Mouse (Mus musculus) urinary bladder, postnatal 25 days (tissue): ENCODE data around the gene Rbbp4.
A peak's percentile ranks its signal among the peaks of the same experiment; 100 is the strongest.

Source experiments
- DNase-seq: peaks from one replicate; pipeline ENCODE4 v3.0.0; 2022; ENCODE audit warnings: low spot score

Gene Rbbp4

DNA sequence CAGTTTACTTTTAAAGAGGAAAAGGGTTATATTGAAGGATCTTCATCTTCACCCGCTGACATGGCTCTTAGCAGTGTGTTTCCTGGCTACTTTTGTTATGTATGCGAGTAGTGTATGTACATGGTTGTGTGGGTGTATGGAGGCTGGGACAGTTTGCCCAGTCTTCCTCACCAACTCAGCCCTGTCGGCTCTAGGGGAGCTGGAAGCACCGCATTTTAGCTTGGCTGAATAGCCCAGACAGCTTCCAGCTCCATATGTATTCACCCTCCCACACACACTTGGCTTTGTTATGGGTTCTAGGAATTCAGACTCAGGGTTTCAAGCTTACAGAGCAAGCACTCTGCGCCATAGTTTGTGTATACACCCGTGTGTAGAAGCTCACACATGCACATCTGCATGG is 15.9 kb upstream of the Rbbp4 start:
- no peak for DNase-seq

DNA sequence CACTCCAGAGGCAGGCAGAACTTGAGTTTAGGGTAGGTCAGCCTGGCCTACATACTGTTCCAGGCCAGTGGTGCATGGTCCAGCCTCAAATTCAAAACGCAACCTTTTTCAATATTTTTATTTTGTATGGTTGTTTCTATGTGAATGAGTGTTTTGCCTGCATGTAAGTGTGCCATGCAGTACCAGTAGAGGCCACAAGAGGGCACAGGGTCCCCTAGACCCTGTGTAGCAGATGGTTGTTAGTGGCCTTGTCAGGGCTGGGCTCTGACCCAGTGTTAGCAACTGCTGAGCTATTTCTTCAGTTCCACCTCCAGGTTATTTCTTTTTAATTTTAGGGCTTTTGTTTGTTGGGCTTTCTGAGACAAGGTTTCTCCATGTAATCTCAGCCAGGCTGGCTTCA is 15.5 kb upstream of the Rbbp4 start:
- peak; percentile 69 for DNase-seq

DNA sequence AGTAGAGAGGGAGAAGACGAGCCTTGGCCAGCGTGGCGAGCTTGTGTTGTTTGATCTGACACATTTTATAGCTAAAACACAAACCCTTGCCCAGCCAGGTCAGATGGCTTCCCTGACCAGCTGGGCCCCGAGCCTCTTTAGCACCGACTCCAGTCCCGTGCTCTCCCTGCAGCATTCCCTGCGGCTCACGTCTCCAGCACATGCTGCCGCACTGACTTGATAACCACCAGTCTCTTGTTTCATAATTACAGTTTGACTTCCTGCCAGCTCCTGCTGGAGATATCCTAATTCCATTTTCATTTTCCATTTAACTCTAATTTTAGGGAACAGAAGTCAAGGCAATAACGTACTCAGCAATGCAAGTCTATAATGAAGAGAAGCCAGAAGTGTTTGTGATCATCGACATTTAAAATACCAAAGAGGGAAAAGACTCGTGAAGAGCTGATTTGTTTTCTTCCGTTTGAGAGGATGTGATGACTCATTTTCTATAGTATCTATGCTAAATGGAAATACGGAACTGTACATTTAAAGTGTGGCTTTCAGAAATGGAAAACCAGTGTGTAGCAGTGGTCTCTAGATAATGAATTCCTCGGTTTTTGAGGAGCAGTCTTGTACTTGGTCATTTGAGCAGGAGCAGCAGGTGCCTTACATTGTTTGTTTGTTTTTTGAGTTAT is 11.4 kb upstream of the Rbbp4 start:
- no peak for DNase-seq

- no peak for DNase-seq
These were observed 7.5 kb upstream of the Rbbp4 start for GRCm38 (mm10) chr4:129342705-129343104.

DNA sequence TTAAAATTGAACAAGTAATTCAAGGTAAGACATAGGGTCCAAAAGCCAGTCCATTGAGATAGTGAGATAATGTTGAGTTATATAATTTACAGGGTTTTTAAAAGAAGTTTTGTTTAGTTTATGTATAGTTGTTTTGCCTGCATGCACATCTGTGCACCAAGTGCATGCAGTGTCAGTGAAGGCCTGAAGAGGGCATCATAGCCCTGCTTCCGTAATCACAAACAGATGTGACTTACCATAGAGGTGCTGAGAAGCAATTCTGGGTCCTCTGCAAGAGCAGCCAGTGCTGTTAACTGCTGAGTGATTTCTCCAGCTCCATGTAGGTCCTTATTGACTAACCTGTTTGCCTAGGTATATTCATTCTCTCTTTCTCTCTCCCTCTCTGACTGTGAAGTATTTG is 6.7 kb upstream of the Rbbp4 start:
- no peak for DNase-seq

GRCm38 (mm10) chr4:129339743-129340142 is 4.6 kb upstream of the Rbbp4 start:
- DNase-seq, result no peak

GRCm38 (mm10) chr4:129336291-129336690 is 1.1 kb upstream of the Rbbp4 start:
- no peak for DNase-seq

DNA sequence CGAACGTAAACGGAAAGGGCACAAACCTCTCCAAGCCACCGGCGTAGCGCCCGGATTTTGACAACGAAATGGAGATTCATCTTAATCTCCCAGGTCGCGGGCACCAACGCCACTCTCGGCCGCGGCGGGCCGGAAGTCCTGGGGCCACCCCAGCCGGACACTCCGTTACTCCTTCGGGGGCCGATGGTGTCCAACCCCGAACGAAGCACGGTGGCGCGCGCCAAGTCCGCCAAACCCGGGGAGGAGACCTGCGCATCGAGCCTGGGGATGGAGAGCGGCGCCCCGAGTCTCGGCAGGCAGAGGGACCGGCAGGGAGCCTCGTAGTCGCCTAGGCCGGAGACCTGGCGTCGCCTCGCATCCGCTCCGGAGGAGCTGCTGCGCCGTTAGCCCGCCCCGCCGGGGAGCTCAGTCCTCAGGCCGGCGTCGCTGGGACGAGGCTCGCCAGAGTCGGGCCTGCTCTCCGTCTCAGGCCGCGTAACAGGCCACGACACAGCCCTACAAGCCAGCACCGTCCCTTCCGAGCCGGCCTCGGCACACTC is 424 bp downstream of the Rbbp4 start:
- peak; percentile 58 for DNase-seq

- DNase-seq, result no peak
These were observed 2.3 kb downstream of the Rbbp4 start for GRCm38 (mm10) chr4:129332846-129333245.

DNA sequence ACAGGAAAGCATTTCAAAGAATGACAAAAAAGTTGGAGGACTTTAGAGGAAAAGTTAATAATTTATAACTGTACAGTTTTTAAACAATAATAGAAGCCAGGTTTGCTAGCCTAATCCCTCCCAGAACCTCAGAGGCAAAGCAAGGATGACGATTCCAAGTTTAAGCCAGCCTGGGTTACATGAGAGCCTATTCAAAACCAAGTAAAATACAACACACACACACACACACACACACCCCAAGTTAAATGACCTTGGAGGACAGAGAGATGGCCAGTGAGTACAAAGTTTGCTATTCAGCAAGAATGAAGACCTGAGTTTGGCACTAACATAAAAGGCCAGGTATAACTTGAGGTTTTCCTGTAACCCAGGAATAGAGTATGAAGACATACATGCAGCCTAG is 9.0 kb downstream of the Rbbp4 start:
- no peak for DNase-seq

GRCm38 (mm10) chr4:129324756-129325155 is 10.4 kb downstream of the Rbbp4 start:
- DNase-seq, result no peak

DNA sequence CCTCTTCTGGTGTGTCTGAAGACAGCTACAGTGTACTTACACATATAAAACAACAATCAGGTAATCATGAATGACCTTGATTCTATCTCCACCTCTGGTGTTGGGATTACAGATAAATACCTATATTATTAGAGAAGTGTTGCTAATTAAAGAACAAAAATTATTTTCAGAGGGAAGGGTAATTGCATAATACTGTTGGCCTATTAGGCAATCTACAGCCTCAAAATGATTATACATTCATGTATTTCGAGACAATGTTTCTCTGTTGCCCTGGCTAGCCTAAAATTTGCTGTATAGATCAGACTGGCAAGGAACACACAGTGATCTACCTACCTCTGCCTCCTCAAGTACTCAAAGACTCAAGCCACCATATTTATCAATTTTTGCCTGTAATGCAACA is 11.7 kb downstream of the Rbbp4 start:
- DNase-seq, result no peak

- no peak for DNase-seq
These were observed 13.1 kb downstream of the Rbbp4 start for GRCm38 (mm10) chr4:129322042-129322441.

DNA sequence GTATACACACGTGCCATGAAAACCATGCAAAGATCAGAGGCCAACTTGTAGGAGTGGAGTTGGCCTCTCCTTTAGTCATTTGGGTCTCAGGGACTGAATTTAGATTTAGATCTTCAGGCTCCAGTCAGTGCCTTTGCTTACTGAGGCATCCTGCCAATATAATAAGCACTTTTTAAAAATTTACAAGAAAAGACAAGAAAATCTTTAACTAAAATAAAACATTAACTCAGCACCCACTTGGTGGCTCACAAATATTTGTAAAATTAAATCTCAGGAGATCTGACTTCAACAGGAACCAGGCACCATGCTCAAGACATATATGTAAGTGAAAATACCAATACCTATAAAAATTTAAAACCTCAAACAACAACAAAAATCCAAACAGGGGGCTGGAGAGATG is 14.3 kb downstream of the Rbbp4 start:
- DNase-seq, result no peak

GRCm38 (mm10) chr4:129313886-129314285 is 21.3 kb downstream of the Rbbp4 start:
- no peak for DNase-seq

DNA sequence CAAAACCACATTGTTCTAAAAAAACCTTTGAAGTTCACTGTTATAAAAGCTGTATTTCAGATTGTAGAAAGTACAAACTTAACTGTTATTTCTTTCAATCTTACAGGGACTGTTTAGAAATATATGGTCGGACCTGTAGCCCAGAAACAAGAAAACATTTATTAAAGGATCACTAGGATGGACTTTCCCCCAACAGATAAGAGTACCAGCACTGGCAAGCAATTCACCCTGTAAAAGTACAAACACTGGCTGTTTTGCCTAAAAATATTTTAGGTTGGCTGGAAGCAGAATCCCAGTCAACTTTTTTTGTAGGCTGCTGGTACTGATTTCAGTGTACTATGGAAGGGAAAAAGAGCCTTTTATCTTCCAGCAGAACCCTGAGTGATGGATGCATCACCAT is 27.2 kb downstream of the Rbbp4 start:
- no peak for DNase-seq

- no peak for DNase-seq
These were observed 30.9 kb downstream of the Rbbp4 start for GRCm38 (mm10) chr4:129304306-129304705.

- no peak for DNase-seq
These were observed 31.4 kb downstream of the Rbbp4 start for GRCm38 (mm10) chr4:129303816-129304215.

DNA sequence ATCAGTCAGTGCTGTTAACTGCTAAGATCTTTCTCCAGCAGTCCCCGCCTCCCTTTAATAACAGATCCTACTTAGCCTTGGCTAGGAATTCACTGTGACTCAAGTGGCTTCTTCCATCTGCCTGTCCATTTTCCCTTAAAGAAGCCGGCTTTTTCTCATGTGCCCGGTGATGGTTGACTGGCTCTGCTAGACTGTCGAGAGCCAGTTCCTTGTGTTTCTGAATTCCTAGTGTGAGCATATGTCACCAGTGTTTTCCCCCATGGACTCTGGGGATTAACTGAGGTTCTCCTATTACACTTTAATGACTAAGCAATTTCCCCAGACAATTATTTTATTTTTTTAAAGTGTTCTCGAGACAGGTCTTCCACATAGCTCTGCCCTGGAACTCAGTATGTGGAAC is 31.8 kb downstream of the Rbbp4 start:
- DNase-seq, result no peak

GRCm38 (mm10) chr4:129299121-129299520 is 36.0 kb downstream of the Rbbp4 start:
- no peak for DNase-seq

- no peak for DNase-seq
These were observed 37.4 kb downstream of the Rbbp4 start for GRCm38 (mm10) chr4:129297724-129298123.

DNA sequence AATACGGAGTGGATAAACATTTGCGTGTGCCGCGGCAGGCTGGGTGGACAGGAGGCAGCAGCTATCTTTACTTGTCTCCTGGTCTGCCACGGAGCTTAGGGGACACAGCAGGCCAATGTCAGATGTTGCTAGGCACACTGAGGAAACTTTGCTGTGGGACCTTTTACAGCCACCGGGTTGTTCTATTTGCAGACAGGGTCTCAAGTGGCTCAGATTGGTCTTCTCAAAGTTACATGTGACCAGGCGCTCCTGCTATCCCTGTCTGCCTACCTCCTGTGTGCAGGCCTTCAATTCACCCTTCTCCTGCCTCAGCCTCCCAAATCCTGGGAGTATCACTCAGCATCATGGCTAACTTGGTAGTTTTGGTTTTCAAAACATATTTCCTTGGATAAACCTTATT is 39.1 kb downstream of the Rbbp4 start:
- DNase-seq, result no peak

DNA sequence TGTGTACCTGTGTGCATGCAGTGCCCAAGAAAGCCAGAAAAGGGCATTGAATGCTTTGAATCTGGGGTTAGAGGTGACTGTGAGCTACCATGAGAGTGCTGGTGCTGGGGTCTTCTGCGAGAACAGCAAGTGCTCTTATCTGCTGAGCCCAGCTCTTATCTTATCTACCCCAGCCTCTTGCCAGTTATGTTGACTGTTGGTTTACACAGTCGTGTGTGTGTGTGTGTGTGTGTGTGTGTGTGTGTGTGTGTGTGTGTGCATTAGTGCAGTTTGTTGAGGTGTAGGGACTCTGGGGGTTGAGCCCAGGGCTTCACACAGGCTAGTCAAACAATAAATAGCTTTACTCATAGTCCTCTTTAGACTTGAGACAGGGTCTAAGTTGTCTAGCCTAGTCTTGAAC is 40.0 kb downstream of the Rbbp4 start:
- no peak for DNase-seq

DNA sequence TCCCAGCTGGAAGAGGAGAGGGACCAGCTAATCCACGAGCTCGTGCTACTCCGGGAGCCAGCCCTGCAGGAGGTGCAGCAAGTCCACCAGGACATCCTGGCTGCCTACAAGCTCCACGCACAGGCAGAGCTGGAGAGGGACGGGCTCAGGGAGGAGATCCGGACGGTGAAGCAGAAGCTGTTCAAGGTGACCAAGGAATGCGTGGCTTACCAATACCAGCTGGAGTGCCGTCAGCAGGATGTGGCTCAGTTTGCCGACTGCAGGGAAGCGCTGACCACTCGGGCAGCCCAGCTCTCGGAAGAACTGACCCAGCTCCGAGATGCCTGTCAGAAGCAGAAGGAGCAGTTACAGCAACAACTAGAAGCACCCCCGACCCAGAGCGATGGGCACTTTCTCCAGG is 41.5 kb downstream of the Rbbp4 start:
- DNase-seq, result no peak
